In genomic region chr7:126421756-126422155, GRCm38 (mm10) we compare ENCODE assay signal across 21 mouse cellular contexts. TPM values are rescaled to one million over a fixed set of nuclear protein-coding genes. Genes with fewer than 3 reads are reported as not detected.
DNase-seq lines count a peak whose midpoint lies in the region; ATAC-seq lines count a peak whose summit lies in the region.
"Had no signal": no experiment of that assay in that cellular context is flagged by ENCODE, and none has a peak within 500 bp of the region (broad histone marks: within the 10 kb centered on the region; RNA-seq: fewer than 3 reads in every experiment).

No protein-coding gene starts in this region.

- H3K27me3 ChIP-seq in embryonic facial prominence, embryonic 10.5 days (replicated peaks; ENCODE audit: low read depth, poor library complexity, severe bottlenecking) = no peaks in the 10 kb centered on the region
- H3K27me3 ChIP-seq: hindbrain, embryonic 12.5 days; intestine, embryonic 15.5 days; midbrain, embryonic 13.5 days; neural tube, embryonic 13.5 days had no signal

- H3K9me3 ChIP-seq in embryonic facial prominence, embryonic 10.5 days = no peaks in the 10 kb centered on the region
- H3K9me3 ChIP-seq: heart, embryonic 10.5 days; hindbrain, embryonic 12.5 days; intestine, embryonic 15.5 days; limb, embryonic 10.5 days; midbrain, embryonic 13.5 days; neural tube, embryonic 13.5 days had no signal

- peaks cover 12% of the 10 kb centered on the region for H3K4me1 ChIP-seq in embryonic facial prominence, embryonic 10.5 days
- H3K4me1 ChIP-seq: heart, embryonic 10.5 days; intestine, embryonic 15.5 days; midbrain, embryonic 13.5 days; neural tube, embryonic 13.5 days had no signal

- H3K36me3 ChIP-seq in embryonic facial prominence, embryonic 10.5 days (replicated peaks) = no peaks in the 10 kb centered on the region
- H3K36me3 ChIP-seq: heart, embryonic 10.5 days; hindbrain, embryonic 12.5 days; intestine, embryonic 15.5 days; limb, embryonic 10.5 days; midbrain, embryonic 13.5 days; neural tube, embryonic 13.5 days had no signal

- ATAC-seq in granulocyte monocyte progenitor cell, adult 5-6 weeks (replicated peaks; ENCODE audit: poor library complexity, severe bottlenecking) = peak; percentile 75
- ATAC-seq in neutrophil, adult 5-6 weeks (ENCODE audit: extremely low read depth, insufficient number of reproducible peaks, low FRiP score, poor library complexity, severe bottlenecking) = peak; percentile 89
- ATAC-seq: intestine, embryonic 15.5 days; liver, postnatal 0 days; midbrain, embryonic 13.5 days had no signal

- H3K4me3 ChIP-seq in embryonic facial prominence, embryonic 10.5 days = no peak overlapping the region
- H3K4me3 ChIP-seq: heart, embryonic 10.5 days; hindbrain, embryonic 12.5 days; intestine, embryonic 15.5 days; limb, embryonic 10.5 days; midbrain, embryonic 13.5 days; neural tube, embryonic 13.5 days had no signal

- 90% methylated on average over 5 of the region's 5 CpGs for WGBS in embryonic facial prominence, embryonic 10.5 days

- DNase-seq in spleen, adult 18-20 months = peak; percentile 37 to 41
- DNase-seq in spleen, postnatal 14 days (ENCODE audit: low spot score in 2 of 2) = no peak
- peak; percentile 23 for DNase-seq in CD4-positive helper T cell, adult 2 months (ENCODE audit: low read depth, low spot score)
- no peak for DNase-seq in embryonic facial prominence, embryonic 10.5 days (ENCODE audit: low spot score)
- DNase-seq in embryo, embryonic 10 days (ENCODE audit: low spot score) = no peak
- DNase-seq: adrenal gland, adult 8-10 months; cerebellum, adult 9-11 months; kidney, adult 9 months; kidney, postnatal 36 days; liver, postnatal 0 days; lung, postnatal 4 days had no signal

- no peak overlapping the region for H3K27ac ChIP-seq in embryonic facial prominence, embryonic 10.5 days (replicated peaks)
- H3K27ac ChIP-seq: heart, embryonic 10.5 days; hindbrain, embryonic 12.5 days; intestine, embryonic 15.5 days; limb, embryonic 10.5 days; midbrain, embryonic 13.5 days; neural tube, embryonic 13.5 days had no signal

RNA-seq across cellular contexts. Expression of gene Rabep2, which starts 6.8 kb away (rescaled TPM):
- 11.3 and 16.2 TPM in 2 replicates for total RNA-seq in granulocyte monocyte progenitor cell, adult 5-6 weeks (2014; fragmentation: Nextera tagmentation)
- total RNA-seq in granulocyte monocyte progenitor cell, adult 5-6 weeks (2017) = 12.3 and 16.9 TPM in 2 replicates
- 117 and 130 TPM in 2 replicates for total RNA-seq in neutrophil, adult 5-6 weeks (2017)
- polyA plus RNA-seq in embryonic facial prominence, embryonic 10.5 days (2016; fragmentation: Nextera tagmentation; extraction: Ambion mirVana) = 33.7 and 34.6 TPM in 2 replicates

RNA-seq across cellular contexts. Expression of gene Cd19, which starts 7.1 kb away (rescaled TPM):
- total RNA-seq in granulocyte monocyte progenitor cell, adult 5-6 weeks (2014; fragmentation: Nextera tagmentation) = not detected in 2 replicates
- total RNA-seq in granulocyte monocyte progenitor cell, adult 5-6 weeks (2017) = 0.09 TPM in 1 of 2 replicates, not detected in the other
- total RNA-seq in neutrophil, adult 5-6 weeks (2017) = 585 and 589 TPM in 2 replicates
- not detected in 2 replicates for polyA plus RNA-seq in embryonic facial prominence, embryonic 10.5 days (2016; fragmentation: Nextera tagmentation; extraction: Ambion mirVana)
- total RNA-seq: gastrocnemius, adult 18-20 months; left cerebral cortex, adult 8-10 months had no signal
- polyA plus RNA-seq: heart, embryonic 10.5 days; hindbrain, embryonic 12.5 days; intestine, embryonic 15.5 days; limb, embryonic 10.5 days; midbrain, embryonic 13.5 days had no signal

RNA-seq across cellular contexts. Expression of gene Nfatc2ip, which starts 25.2 kb away (rescaled TPM):
- 11.7 and 14.8 TPM in 2 replicates for total RNA-seq in granulocyte monocyte progenitor cell, adult 5-6 weeks (2014; fragmentation: Nextera tagmentation)
- total RNA-seq in granulocyte monocyte progenitor cell, adult 5-6 weeks (2017) = 14.6 and 15.9 TPM in 2 replicates
- 13.9 and 14.1 TPM in 2 replicates for total RNA-seq in neutrophil, adult 5-6 weeks (2017)
- polyA plus RNA-seq in embryonic facial prominence, embryonic 10.5 days (2016; fragmentation: Nextera tagmentation; extraction: Ambion mirVana) = 2.5 and 2.9 TPM in 2 replicates

RNA-seq across cellular contexts. Expression of gene Atp2a1, which starts 41.2 kb away (rescaled TPM):
- 0.62 TPM in 1 of 2 replicates, not detected in the other for total RNA-seq in granulocyte monocyte progenitor cell, adult 5-6 weeks (2014; fragmentation: Nextera tagmentation)
- not detected in 2 replicates for total RNA-seq in granulocyte monocyte progenitor cell, adult 5-6 weeks (2017)
- 0.37 and 1.6 TPM in 2 replicates for total RNA-seq in neutrophil, adult 5-6 weeks (2017)
- 1.8 and 2.5 TPM in 2 replicates for polyA plus RNA-seq in embryonic facial prominence, embryonic 10.5 days (2016; fragmentation: Nextera tagmentation; extraction: Ambion mirVana)

RNA-seq across cellular contexts. Expression of gene Spns1, which starts 44.5 kb away (rescaled TPM):
- 9.2 and 24.8 TPM in 2 replicates for total RNA-seq in granulocyte monocyte progenitor cell, adult 5-6 weeks (2014; fragmentation: Nextera tagmentation)
- total RNA-seq in granulocyte monocyte progenitor cell, adult 5-6 weeks (2017) = 11.5 and 14.7 TPM in 2 replicates
- 14.8 and 16.5 TPM in 2 replicates for total RNA-seq in neutrophil, adult 5-6 weeks (2017)
- 63.6 and 66.9 TPM in 2 replicates for polyA plus RNA-seq in embryonic facial prominence, embryonic 10.5 days (2016; fragmentation: Nextera tagmentation; extraction: Ambion mirVana)

Comparison
In these comparisons a context has a peak if more than half of its experiments do, and no peak if none do; other contexts are left out.
1. DNase-seq: peak in spleen, adult 18-20 months (2 of 2) and CD4-positive helper T cell, adult 2 months (single experiment); none in spleen, postnatal 14 days (0 of 2), embryonic facial prominence, embryonic 10.5 days (single experiment) and embryo, embryonic 10 days (single experiment).
2. RNA of gene Cd19, which starts 7.1 kb away (total RNA-seq): 585 to 589 TPM in neutrophil, adult 5-6 weeks; 0.09 TPM in granulocyte monocyte progenitor cell, adult 5-6 weeks; every median in the first group is over 100 times any median in the second.